Mouse (Mus musculus) E14TG2a.4 (cell line): ENCODE measurements at regions not wholly inside any gene's neighbourhood (a gene's known extent, or its start where the extent isn't known, plus 50 kb on each side); places are given as distances from the start of the nearest gene placed in this dataset.

ENCODE experiments used
- CTCF ChIP-seq: conservative IDR thresholded peaks from 2 replicates; pipeline ENCODE4 v1.5.1; 2014; ENCODE audit warnings: low read length
- NANOG ChIP-seq: IDR thresholded peaks from 2 replicates; pipeline ENCODE4 v1.6.1; 2014; ENCODE audit warnings: borderline replicate concordance, low read length, mixed read lengths
- POU5F1 ChIP-seq: IDR thresholded peaks from 2 replicates; pipeline ENCODE4 v1.6.1; 2014; ENCODE audit warnings: low read length, borderline replicate concordance

DNA sequence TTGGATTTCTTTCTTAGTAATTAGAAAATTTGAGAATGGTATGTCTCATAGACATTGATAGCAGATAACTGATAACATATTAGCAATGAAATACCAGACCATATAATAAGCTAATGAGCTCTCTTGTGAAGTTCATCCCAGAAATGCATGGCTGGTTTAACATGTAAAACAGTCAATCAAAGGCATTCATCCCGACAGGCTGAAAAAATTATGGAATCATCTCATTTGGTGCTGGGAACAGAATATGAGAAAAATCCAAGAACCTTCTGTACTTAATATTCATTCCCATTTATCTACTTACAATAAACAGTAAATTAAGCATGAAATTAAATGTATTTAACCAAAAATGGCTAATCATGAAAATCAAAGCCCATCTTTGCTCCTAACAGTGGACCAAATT lies 698.8 kb upstream of the Cblb start:
- no peak for TF ChIP-seq CTCF
- TF ChIP-seq NANOG: no peak
- TF ChIP-seq POU5F1: no peak
